Mouse (Mus musculus) CH12.LX (cell line): ENCODE data around the gene Hba-x. TPM values are rescaled to one million over a fixed set of nuclear protein-coding genes. Genes with fewer than 3 reads are reported as not detected.
"Not testable (repeated sequence)": the region's sequence is repeated elsewhere in the genome, so short reads cannot be mapped to it uniquely, and the experiment has no call there.

ENCODE experiments used
- DNase-seq: peaks from one replicate; pipeline ENCODE4 v3.0.0-alpha.2; 2013; ENCODE audit errors: extremely low read depth
- H3K27ac ChIP-seq: 2 replicates; pipeline ENCODE4 v1.5.1; 2012; ENCODE audit warnings: low read depth, mild to moderate bottlenecking, control low read depth, moderate library complexity; ENCODE audit not compliant: insufficient read depth
- H3K27me3 ChIP-seq: replicated peaks from 2 replicates; pipeline ENCODE3; 2012; ENCODE audit warnings: inconsistent platforms
- H3K36me3 ChIP-seq, 2 experiments: replicated peaks in 1 of 2; 2 replicates each; pipeline versions ENCODE3 to v1.6.1; 2012; ENCODE audit warnings: inconsistent platforms in 1 of 2, low read length in 1 of 2, mild to moderate bottlenecking in 1 of 2, mixed read lengths in 1 of 2, moderate library complexity in 1 of 2; ENCODE audit not compliant: control insufficient read depth in 1 of 2, insufficient read depth in 1 of 2
- H3K4me1 ChIP-seq, 2 experiments: 2 replicates each; pipeline ENCODE4 v1.6.1; 2012; ENCODE audit warnings: inconsistent platforms in 1 of 2, moderate library complexity in 1 of 2; ENCODE audit not compliant: insufficient read depth in 2 of 2, control insufficient read depth in 1 of 2
- H3K4me2 ChIP-seq: 2 replicates; pipeline ENCODE4 v1.6.1; 2012; ENCODE audit warnings: low read depth, mild to moderate bottlenecking, control low read depth; ENCODE audit not compliant: poor library complexity, insufficient read depth, severe bottlenecking
- H3K4me3 ChIP-seq, 3 experiments: fragments of 150-350 bp in 1 of 3; sonication (generic) in 1 of 3; replicated peaks in 1 of 3; 2 replicates each; pipeline versions ENCODE3 to v1.5.1; 2011 to 2012; ENCODE audit warnings: low read depth in 2 of 3, low read length in 2 of 3, mild to moderate bottlenecking in 2 of 3, moderate library complexity in 2 of 3, control low read depth in 1 of 3, improper control_type of control experiment in 1 of 3, inconsistent platforms in 1 of 3, mixed read lengths in 1 of 3; ENCODE audit not compliant: poor library complexity in 1 of 3
- H3K79me2 ChIP-seq: replicated peaks from 2 replicates; pipeline ENCODE4 v1.6.1; 2012; ENCODE audit warnings: mild to moderate bottlenecking, moderate library complexity; ENCODE audit not compliant: control insufficient read depth, poor library complexity, insufficient read depth, severe bottlenecking; ENCODE audit errors: extremely low read depth
- H3K9ac ChIP-seq: 2 replicates; pipeline ENCODE4 v1.6.1; 2012; ENCODE audit warnings: low read depth, mild to moderate bottlenecking, control low read depth, moderate library complexity; ENCODE audit not compliant: insufficient read depth
- H3K9me3 ChIP-seq: replicated peaks from 2 replicates; pipeline ENCODE3; 2012; ENCODE audit warnings: low read length, inconsistent platforms, mixed read lengths
- CHD1 ChIP-seq: IDR thresholded peaks from 2 replicates; pipeline ENCODE4 v1.6.1; 2012; ENCODE audit warnings: low read depth, low read length, improper control_type of control experiment, inconsistent platforms
- CHD2 ChIP-seq: IDR thresholded peaks from 2 replicates; pipeline ENCODE4 v1.6.1; 2011; ENCODE audit warnings: low read length, improper control_type of control experiment
- CTCF ChIP-seq, 2 experiments: IDR thresholded peaks in 1 of 2; conservative IDR thresholded peaks in 1 of 2; 2 replicates each; pipeline ENCODE4 v1.5.1; 2011 to 2012; ENCODE audit warnings: low read depth in 2 of 2, low read length in 2 of 2, improper control_type of control experiment in 1 of 2, inconsistent platforms in 1 of 2, mild to moderate bottlenecking in 1 of 2, moderate library complexity in 1 of 2
- ELF1 ChIP-seq: IDR thresholded peaks from 2 replicates; pipeline ENCODE4 v1.6.1; 2014; ENCODE audit warnings: low read depth, mild to moderate bottlenecking, inconsistent platforms, low read length, improper control_type of control experiment
- ETS1 ChIP-seq: conservative IDR thresholded peaks from 2 replicates; pipeline ENCODE4 v1.6.1; 2012; ENCODE audit warnings: low read depth, mild to moderate bottlenecking, inconsistent platforms, low read length, improper control_type of control experiment, moderate library complexity
- KAT2A ChIP-seq: IDR thresholded peaks from 2 replicates; pipeline ENCODE4 v1.6.1; 2012; ENCODE audit warnings: low read length, improper control_type of control experiment, inconsistent platforms; ENCODE audit not compliant: insufficient replicate concordance
- MAFK ChIP-seq: IDR thresholded peaks from 2 replicates; pipeline ENCODE4 v1.6.1; 2011; ENCODE audit warnings: low read length, improper control_type of control experiment; ENCODE audit not compliant: insufficient replicate concordance
- MAZ ChIP-seq: IDR thresholded peaks from 2 replicates; pipeline ENCODE4 v1.6.1; 2012; ENCODE audit warnings: low read depth, mild to moderate bottlenecking, inconsistent platforms, low read length, improper control_type of control experiment, moderate library complexity
- PAX5 ChIP-seq: IDR thresholded peaks from 2 replicates; pipeline ENCODE4 v1.6.1; 2012; ENCODE audit warnings: low read length, inconsistent platforms, mixed read lengths
- POLR2AphosphoS2 ChIP-seq: IDR thresholded peaks from 2 replicates; pipeline ENCODE4 v1.6.1; 2011; ENCODE audit warnings: low read depth, low read length, improper control_type of control experiment
- SMC3 ChIP-seq: IDR thresholded peaks from 2 replicates; pipeline ENCODE4 v1.6.1; 2011; ENCODE audit warnings: low read depth, low read length, improper control_type of control experiment
- TCF12 ChIP-seq: IDR thresholded peaks from 2 replicates; pipeline ENCODE4 v1.6.1; 2014; ENCODE audit warnings: low read depth, mild to moderate bottlenecking, inconsistent platforms, low read length, improper control_type of control experiment
- UBTF ChIP-seq: IDR thresholded peaks from 2 replicates; pipeline ENCODE4 v1.6.1; 2012; ENCODE audit warnings: low read depth, mild to moderate bottlenecking, inconsistent platforms, low read length, improper control_type of control experiment, moderate library complexity
- USF1 ChIP-seq: IDR thresholded peaks from 2 replicates; pipeline ENCODE4 v1.6.1; 2014; ENCODE audit warnings: low read depth, mild to moderate bottlenecking, inconsistent platforms, low read length, improper control_type of control experiment
- dilution Hi-C: fragments of 300-500 bp; cut with MboI; formaldehyde crosslinking; loops from 2 replicates; pipeline ENCODE4 v1.14.3; 2020; ENCODE audit warnings: low sequenced_read_pairs; ENCODE audit not compliant: extremely low pct_unique_long_range_greater_than_20kb, extremely low pct_ligation_motif_present
- in situ Hi-C: fragments of 300-500 bp; cut with MboI; formaldehyde crosslinking; loops from 3 replicates; pipeline ENCODE4 v1.14.3; 2019; ENCODE audit warnings: low sequenced_read_pairs, low pct_ligation_motif_present, low pct_unique_long_range_greater_than_20kb, mixed read lengths
- polyA plus RNA-seq: library from polyadenylated mRNA; unstranded; fragments of >175 nt; gene quantifications from 2 replicates; pipeline ENCODE4 v1.2.1, GENCODE M21; 2012; ENCODE audit warnings: low read depth; ENCODE audit not compliant: insufficient read length
- total RNA-seq, 2 experiments: library from RNA; depleted of rRNA; stranded (reverse); fragments of 300-350 nt in 1 of 2; fragments of >200 nt in 1 of 2; gene quantifications; 2 replicates each; pipeline ENCODE4 v1.2.3; 2012 to 2014

The Hba-x gene
- total and polyA plus RNA-seq, 3 experiments = not detected

DNA sequence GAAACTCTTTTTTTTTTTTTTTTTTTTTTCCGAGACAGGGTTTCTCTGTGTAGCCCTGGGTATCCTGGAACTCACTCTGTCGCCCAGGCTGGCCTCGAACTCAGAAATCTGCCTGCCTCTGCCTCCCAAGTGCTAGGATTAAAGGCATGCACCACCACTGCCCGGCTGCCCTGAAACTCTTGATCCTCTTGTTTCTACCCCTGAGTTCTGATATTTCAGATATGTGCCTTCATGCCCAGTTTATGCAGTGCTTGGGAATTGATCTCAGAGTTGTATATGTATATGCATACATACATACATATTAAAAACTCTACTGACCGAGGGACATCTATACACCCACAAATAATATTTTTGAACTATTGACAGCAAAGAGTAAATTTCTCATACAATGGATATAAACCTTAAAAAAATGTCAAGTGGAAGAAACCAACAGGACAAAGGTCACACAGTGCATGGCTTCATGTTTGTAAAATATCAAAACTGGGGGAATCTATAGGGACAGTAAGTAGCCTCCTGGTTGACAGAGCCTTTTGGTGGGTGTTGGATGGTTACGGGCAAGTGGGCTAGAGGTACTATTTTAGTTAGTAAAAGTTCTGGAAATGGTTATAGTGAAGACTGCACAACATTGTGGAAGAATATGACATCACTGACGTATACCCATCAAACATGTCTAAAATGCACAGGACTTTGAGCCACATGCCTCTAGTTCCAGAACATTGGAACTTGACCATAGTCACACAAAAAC, 9.0 kb downstream of the Hba-x start:
- H3K27me3 ChIP-seq = peaks cover 10% of the 10 kb centered on the region
- no peak overlapping the region for H3K9ac ChIP-seq
- dilution Hi-C loops = no loop called here
- DNase-seq = no peak
- H3K9me3 ChIP-seq = no peaks in the 10 kb centered on the region
- no peak overlapping the region for H3K4me2 ChIP-seq
- no peaks in the 10 kb centered on the region for H3K79me2 ChIP-seq
- no peak overlapping the region for H3K27ac ChIP-seq
- TF ChIP-seq SMC3 (no peak), KAT2A (no peak), CHD2 (no peak), ELF1 (no peak), MAFK (no peak), PAX5 (no peak), TCF12 (no peak), USF1 (no peak), ETS1 (no peak), CHD1 (no peak), UBTF (no peak), POLR2AphosphoS2 (no peak), MAZ (no peak)
- H3K4me1 ChIP-seq = peaks cover 2 to 20% of the 10 kb centered on the region in 2 experiments; a peak in 2 of 4 replicates
- H3K36me3 ChIP-seq = no peaks in the 10 kb centered on the region
- in situ Hi-C loops = loop anchor here (5.0 kb wide), 2 partner anchors 33 to 37 kb away; no protein-coding TSS in a partner anchor
- H3K4me3 ChIP-seq = no peak overlapping the region

DNA sequence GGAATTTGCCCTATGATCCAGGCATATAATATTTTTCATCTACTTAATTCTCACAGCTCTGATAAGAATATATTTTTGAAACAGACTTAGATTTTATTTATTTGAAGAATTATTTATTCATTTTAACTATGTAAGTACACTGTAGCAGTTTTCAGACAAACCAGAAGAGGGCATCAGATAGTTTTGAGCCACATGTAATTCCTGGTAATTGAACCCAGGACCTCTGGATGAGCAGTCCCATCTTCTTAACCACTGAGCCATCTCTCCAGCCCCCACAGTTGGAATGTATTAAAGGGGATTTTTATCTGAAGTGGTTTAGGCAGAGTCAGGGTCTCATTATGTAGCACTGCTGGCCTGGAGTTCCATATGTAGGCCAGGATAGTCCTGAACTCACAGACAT, 9.7 kb downstream of the Hba-x start:
- H3K4me2 ChIP-seq, H3K36me3 ChIP-seq, dilution Hi-C loops, H3K27me3 ChIP-seq, H3K9ac ChIP-seq, H3K27ac ChIP-seq, H3K9me3 ChIP-seq, DNase-seq, H3K4me3 ChIP-seq, H3K79me2 ChIP-seq: not testable (repeated sequence)
- in situ Hi-C loops = loop anchor here (5.0 kb wide), 2 partner anchors 34 to 36 kb away; no protein-coding TSS in a partner anchor
- peaks cover 0 to 18% of the 10 kb centered on the region in 2 experiments; a peak in 2 of 4 replicates for H3K4me1 ChIP-seq
- TF ChIP-seq CTCF (conservative IDR thresholded peaks at IDR 0.05 in 1 of 2, IDR thresholded peaks at IDR 0.05 in 1 of 2; ENCODE audit: low read depth in 2 of 2, low read length in 2 of 2) = peak in 1 of 2 experiments; percentile 11; a peak in 1 of 4 replicates
